Mouse (Mus musculus) CH12F3 (cell line): ENCODE measurements around the gene Ap3d1.

Experiments used
- in situ Hi-C: fragments of 300-500 bp; cut with MboI; formaldehyde crosslinking; loops from 2 replicates; pipeline ENCODE4 v1.14.3; 2020; ENCODE audit warnings: low sequenced_read_pairs

Ap3d1 gene

DNA sequence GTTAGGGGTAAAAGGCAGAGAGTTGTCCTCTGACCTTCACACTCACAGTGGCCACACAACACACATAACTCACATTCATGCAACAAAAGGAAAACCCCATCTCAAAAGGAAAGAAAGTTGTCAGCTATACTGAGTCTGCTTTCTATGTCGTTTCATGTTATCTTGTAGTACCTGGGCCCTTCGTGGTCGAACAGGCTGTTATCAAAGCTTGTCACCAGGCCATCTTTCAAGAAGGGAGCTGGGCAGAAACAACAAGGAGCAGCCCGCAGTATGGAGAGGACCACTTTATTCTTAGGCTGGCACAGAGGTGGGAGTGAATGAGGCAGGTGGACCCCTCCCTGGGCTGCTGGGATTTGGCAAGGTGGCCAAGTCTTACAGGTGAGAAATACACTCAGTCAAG is 57.1 kb downstream of the Ap3d1 start:
- in situ Hi-C loops, result loop anchor here (5.0 kb wide), 1 partner anchor 108 kb away; the partner anchor contains the start of gene Klf16

DNA sequence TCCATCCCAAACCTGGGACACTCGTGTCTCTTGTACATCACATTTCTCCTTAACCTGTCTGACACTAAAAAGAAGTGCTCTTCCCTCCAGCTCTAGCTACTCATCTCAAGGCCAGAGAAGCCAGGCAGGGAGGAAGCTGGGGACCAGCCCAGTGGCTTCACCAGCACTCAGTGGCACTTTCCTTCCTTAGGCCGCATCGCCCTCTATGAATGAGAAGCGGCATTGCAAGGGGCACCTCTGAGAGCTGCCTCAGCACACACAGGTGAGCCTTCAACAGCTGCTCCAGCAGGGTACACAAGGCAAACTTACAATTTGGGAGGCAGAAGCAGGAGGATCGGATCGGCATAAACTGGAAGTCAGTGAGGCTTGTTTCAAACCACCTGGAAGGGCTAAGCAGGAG is 57.9 kb downstream of the Ap3d1 start:
- in situ Hi-C loops, result loop anchor here (5.0 kb wide), 1 partner anchor 107 kb away; the partner anchor contains the start of gene Klf16

- in situ Hi-C loops, result loop anchor here (5.0 kb wide), 1 partner anchor 106 kb away; the partner anchor contains the start of gene Klf16
These were observed 58.4 kb downstream of the Ap3d1 start for GRCm38 (mm10) chr10:80683647-80684046.

GRCm38 (mm10) chr10:80682003-80682402 is 60.1 kb downstream of the Ap3d1 start:
- in situ Hi-C loops, result loop anchor here (5.0 kb wide), 1 partner anchor 105 kb away; the partner anchor contains the start of gene Klf16

DNA sequence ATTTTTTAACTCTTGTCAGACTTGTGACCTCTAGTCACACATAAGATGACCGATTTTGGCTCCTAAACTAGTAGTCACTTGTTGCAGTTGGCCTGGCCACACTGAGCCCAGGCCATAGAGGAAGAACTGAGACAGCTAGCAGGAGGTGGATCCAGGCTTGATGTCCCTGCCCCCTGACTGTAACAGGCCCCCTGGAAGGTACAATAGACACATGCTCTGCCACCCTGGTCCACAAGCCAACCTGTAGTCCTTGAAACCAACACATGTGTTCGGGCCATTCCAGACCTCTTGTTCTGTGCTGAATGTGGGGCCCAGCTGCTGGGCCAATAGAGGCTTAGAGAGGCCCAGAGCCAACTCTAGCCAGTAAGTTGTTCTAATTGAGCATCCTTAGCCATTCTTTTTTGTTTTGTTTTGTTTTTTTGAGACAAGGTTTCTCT is 61.8 kb downstream of the Ap3d1 start:
- in situ Hi-C loops, result loop anchor here (5.0 kb wide), 1 partner anchor 103 kb away; the partner anchor contains the start of gene Klf16

- in situ Hi-C loops, result loop anchor here (5.0 kb wide), 1 partner anchor 102 kb away; the partner anchor contains the start of gene Klf16
These were observed 62.4 kb downstream of the Ap3d1 start for GRCm38 (mm10) chr10:80679556-80680259.

DNA sequence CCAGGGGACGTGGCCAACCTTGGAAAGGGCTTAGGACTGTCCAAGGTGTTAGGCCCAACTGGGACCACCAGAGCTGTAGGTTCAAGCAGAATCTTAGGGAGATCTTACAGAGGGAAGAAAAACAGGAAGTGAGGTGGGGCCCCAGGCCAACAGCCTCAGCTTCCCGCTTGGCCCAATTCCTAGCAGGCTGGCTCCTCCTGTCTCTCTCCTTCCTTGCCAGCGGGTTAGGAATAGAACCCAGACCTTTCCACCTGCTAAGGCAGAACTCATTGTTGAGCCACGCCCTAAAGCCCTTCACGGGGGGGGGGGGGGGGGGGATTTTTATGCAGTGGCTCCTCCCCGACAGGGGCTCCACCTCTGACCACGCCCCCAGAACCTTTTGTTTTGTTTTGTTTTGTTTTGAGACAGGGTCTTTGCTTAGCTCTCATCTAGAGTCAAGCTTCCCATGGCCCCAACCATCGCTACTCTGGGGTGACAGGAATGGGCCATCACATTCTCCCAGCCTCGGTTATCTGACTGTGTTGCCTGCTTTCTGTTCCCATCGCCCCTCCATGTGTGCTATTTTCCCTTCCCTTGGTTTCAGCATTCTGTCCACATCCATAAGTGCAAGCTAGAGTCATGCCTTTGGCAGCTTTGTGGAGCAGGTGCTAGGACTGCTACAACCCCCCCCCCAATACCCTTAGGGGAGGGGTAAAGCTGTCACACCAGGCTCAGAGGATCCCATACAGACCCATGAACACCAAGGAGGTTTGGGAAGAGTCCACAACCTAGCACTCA is 63.3 kb downstream of the Ap3d1 start:
- in situ Hi-C loops, result no loop called here

GRCm38 (mm10) chr10:80677942-80678436 is 64.1 kb downstream of the Ap3d1 start, which contains the start of gene Mknk2:
Gene Mknk2 (minus strand): TSS chr10:80678112.
- in situ Hi-C loops, result no loop called here

DNA sequence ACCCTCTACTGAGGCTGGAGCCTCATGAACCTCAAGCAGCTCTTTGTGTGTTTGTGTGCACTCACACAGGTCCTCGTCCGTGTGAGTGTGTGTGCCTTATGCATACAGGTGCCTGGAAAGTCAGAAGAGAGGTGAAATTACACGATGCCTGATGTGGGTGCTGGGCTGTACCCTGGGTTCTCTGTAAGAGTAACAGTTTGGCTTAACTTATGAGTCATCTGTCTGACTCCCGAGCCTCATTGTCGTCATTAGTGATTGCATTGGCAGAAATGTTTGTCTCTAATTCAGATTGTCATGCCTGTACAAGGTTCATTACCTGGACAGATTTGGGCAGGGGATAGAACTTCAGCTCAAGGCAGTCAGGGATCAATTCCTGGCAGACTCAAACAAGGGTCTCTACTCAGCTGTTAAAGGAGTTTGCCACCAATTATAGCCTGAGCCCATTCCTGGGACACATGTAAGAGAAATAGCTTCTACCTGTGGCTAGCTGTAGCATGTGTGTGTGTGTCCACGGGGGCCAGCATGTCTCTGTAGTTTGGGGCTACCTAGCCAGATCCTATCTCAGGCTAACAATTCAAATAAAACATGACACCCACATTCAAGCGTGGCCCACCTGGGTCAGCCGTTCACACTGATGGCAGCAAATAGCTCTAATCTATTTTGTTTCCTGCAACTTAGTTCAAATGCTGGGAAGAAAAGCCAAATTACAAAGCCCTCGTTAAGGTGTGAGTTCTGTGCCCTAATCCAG is 64.8 kb downstream of the Ap3d1 start:
- in situ Hi-C loops, result no loop called here

DNA sequence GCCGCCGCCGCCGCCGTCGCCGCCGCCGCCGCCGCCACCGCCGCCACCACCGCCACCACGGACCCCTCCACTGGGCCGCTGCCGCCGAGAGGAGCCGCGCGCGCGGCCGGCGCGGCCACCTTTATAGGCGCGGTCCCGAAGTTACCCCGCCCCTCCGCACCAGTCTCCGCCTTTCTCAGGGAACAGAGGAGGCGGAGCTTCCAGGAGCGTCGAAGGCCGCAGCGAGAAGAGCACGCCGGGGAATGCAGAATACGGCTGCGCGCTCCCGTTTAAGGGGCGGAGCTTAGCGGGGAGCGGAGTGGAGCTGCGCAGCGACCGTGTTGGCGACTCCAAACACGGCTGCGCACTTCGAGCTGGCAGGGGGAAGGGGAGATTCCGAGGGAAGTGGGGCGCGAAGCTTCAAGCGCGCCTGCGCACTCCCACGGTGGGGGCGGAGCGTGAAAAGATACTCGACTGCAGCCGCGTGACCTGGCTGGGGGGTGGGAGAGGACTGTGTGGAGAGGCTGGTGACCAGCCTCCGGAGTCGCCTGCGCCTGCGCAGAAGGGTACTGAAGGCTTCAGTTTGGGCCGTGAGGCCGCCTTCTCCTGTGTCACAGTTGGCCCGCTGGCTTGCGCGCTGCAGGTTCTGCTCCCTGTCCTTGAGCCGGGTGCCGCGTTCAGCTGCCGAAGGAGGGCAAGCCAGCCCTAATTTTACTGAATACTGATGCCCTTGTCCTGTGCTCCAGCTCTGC is 65.7 kb downstream of the Ap3d1 start:
- in situ Hi-C loops, result no loop called here

GRCm38 (mm10) chr10:80675405-80676197 is 66.5 kb downstream of the Ap3d1 start:
- in situ Hi-C loops, result no loop called here

GRCm38 (mm10) chr10:80674851-80675404 is 67.1 kb downstream of the Ap3d1 start:
- in situ Hi-C loops, result no loop called here

- in situ Hi-C loops, result no loop called here
These were observed 67.8 kb downstream of the Ap3d1 start for GRCm38 (mm10) chr10:80674161-80674711.

GRCm38 (mm10) chr10:80673690-80674089 is 68.4 kb downstream of the Ap3d1 start:
- in situ Hi-C loops, result no loop called here

GRCm38 (mm10) chr10:80671936-80672690 is 70.0 kb downstream of the Ap3d1 start:
- in situ Hi-C loops, result no loop called here

DNA sequence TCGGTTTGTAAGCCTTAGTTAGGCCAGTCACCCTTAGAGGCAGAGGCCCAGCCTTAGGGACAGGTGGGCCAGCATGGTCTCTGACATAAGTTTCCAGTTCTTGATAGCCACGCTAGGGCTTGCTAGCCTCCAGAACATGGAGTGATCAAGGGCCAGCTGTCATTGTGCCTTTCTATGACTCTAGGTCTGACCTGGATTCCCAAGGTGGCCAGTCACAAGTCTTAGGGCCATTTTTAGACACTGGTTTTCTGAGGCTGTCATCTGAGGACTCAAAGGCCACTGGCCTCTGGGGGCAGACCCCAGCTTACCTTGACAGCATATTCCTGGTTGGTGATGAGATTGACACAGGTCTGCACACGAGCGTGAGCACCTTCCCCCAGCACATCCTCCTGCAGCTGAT is 70.8 kb downstream of the Ap3d1 start:
- in situ Hi-C loops, result no loop called here

DNA sequence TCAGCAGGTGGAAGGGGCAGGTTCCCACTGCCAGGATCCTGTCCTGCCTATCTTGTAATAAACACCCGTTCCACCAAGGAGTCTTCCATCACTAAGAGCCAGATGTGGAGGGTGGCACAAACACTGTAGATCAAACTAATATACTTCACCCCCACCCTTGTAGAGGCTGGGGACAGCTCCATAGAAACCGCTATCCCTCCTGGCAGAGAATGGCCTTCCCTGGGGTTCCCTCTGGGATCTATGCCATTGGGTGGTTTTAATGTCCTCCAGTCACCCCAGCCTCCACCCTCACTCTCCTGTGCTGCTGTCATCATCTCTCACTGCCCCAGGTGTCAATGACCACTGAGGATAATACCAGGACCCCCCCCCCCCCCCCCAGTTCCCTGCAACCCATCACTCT is 71.5 kb downstream of the Ap3d1 start:
- in situ Hi-C loops, result no loop called here
